Mouse (Mus musculus) midbrain, embryonic 11.5 days (tissue): ENCODE measurements around the gene Llph. TPM values are rescaled to one million over a fixed set of nuclear protein-coding genes. Genes with fewer than 3 reads are reported as not detected.

Experiments
- ATAC-seq: fragments of 200-750 bp; cut with Nextera tagmentation; 2 replicates; pipeline ENCODE4 v1.8.0; 2017; ENCODE audit warnings: moderate TSS enrichment, moderate library complexity; ENCODE audit not compliant: low FRiP score
- DNase-seq: peaks from one replicate; pipeline ENCODE4 v3.0.0; 2015; ENCODE audit warnings: low spot score; ENCODE audit errors: missing footprints
- H3K27ac ChIP-seq: fragments of 300-500 bp; sonication (generic); 2 replicates; pipeline ENCODE4 v1.5.1; 2014; ENCODE audit warnings: low read depth, low read length
- H3K27me3 ChIP-seq: fragments of 300-500 bp; sonication (generic); 2 replicates; pipeline ENCODE4 v1.6.1; 2014; ENCODE audit warnings: mild to moderate bottlenecking, low read length, moderate library complexity, mixed read lengths; ENCODE audit not compliant: control insufficient read depth, insufficient read depth
- H3K36me3 ChIP-seq: fragments of 300-500 bp; sonication (generic); 2 replicates; pipeline ENCODE4 v1.6.1; 2014; ENCODE audit warnings: mild to moderate bottlenecking, low read length, moderate library complexity, mixed read lengths; ENCODE audit not compliant: control insufficient read depth, insufficient read depth
- H3K4me1 ChIP-seq: fragments of 300-500 bp; sonication (generic); 2 replicates; pipeline ENCODE4 v1.6.1; 2014; ENCODE audit warnings: low read length; ENCODE audit not compliant: control insufficient read depth, insufficient read depth
- H3K4me2 ChIP-seq: fragments of 300-500 bp; sonication (generic); 2 replicates; pipeline ENCODE4 v1.6.1; 2014; ENCODE audit warnings: mild to moderate bottlenecking, moderate library complexity
- H3K4me3 ChIP-seq: fragments of 300-500 bp; sonication (generic); 2 replicates; pipeline ENCODE4 v1.5.1; 2014; ENCODE audit warnings: low read depth, low read length
- H3K9ac ChIP-seq: fragments of 300-500 bp; sonication (generic); 2 replicates; pipeline ENCODE4 v1.6.1; 2014; ENCODE audit warnings: low read length
- H3K9me3 ChIP-seq: fragments of 300-500 bp; sonication (generic); 2 replicates; pipeline ENCODE4 v1.6.1; 2016; ENCODE audit warnings: low read length; ENCODE audit not compliant: control insufficient read depth
- WGBS: fragments of 180-500 bp; shearing (Covaris S2); extraction: QIAGEN DNeasy Blood & Tissue Kit; methylation state at CpG from one replicate; pipeline ENCODE4 v1.1.7; 2014; 5-methylcytosine and 5-hydroxymethylcytosine counted together
- polyA plus RNA-seq: library from polyadenylated mRNA; unstranded; fragments of >200 nt; fragmentation: Nextera tagmentation; extraction: Ambion mirVana; gene quantifications from 2 replicates; pipeline ENCODE4 v1.2.1, GENCODE M21; 2014

Llph gene
- polyA plus RNA-seq, 1 experiment from 2014 or later = 53.7 TPM

- Histone ChIP-seq H3K27ac (no peak overlapping the region), H3K36me3 (no peaks in the 10 kb centered on the region), H3K9me3 (no peaks in the 10 kb centered on the region), H3K9ac (no peak overlapping the region), H3K4me2 (no peak overlapping the region), H3K27me3 (no peaks in the 10 kb centered on the region), H3K4me1 (peaks cover 2% of the 10 kb centered on the region; the same call in 1 of the 2 replicates), H3K4me3 (no peak overlapping the region)
- ATAC-seq = no peak
- no peak for DNase-seq
- WGBS = 86% methylated on average over 12 of the region's 12 CpGs
Measured at GRCm38 (mm10) chr10:120267790-120268189, 40.9 kb downstream of the Llph start.

- no peak overlapping the region for H3K4me3 ChIP-seq
- ATAC-seq (no peak), DNase-seq (no peak)
- no peak overlapping the region for H3K4me2 ChIP-seq
- H3K9me3 ChIP-seq = no peaks in the 10 kb centered on the region
- no peaks in the 10 kb centered on the region for H3K27me3 ChIP-seq
- H3K36me3 ChIP-seq = no peaks in the 10 kb centered on the region
- H3K27ac ChIP-seq = no peak overlapping the region
- 96% methylated on average over 13 of the region's 13 CpGs for WGBS
- H3K9ac ChIP-seq = no peak overlapping the region
- peaks cover 2% of the 10 kb centered on the region; the same call in 1 of the 2 replicates for H3K4me1 ChIP-seq
Measured at GRCm38 (mm10) chr10:120269946-120270345, 43.1 kb downstream of the Llph start.

GRCm38 (mm10) chr10:120270777-120271176 lies 43.9 kb downstream of the Llph start:
- H3K9me3 ChIP-seq = no peaks in the 10 kb centered on the region
- H3K4me3 ChIP-seq = no peak overlapping the region
- no peak overlapping the region for H3K4me2 ChIP-seq
- peaks cover 2% of the 10 kb centered on the region; the same call in 1 of the 2 replicates for H3K4me1 ChIP-seq
- H3K27me3 ChIP-seq = no peaks in the 10 kb centered on the region
- no peak overlapping the region for H3K27ac ChIP-seq
- no peaks in the 10 kb centered on the region for H3K36me3 ChIP-seq
- no peak for ATAC-seq
- WGBS = 81% methylated on average over 4 of the region's 4 CpGs
- no peak for DNase-seq
- H3K9ac ChIP-seq = no peak overlapping the region

GRCm38 (mm10) chr10:120271318-120271717 lies 44.4 kb downstream of the Llph start:
- Histone ChIP-seq H3K4me3 (no peak overlapping the region), H3K36me3 (no peaks in the 10 kb centered on the region), H3K4me2 (no peak overlapping the region), H3K27me3 (no peaks in the 10 kb centered on the region), H3K4me1 (peaks cover 2% of the 10 kb centered on the region; the same call in 1 of the 2 replicates), H3K9ac (no peak overlapping the region), H3K27ac (no peak overlapping the region), H3K9me3 (no peaks in the 10 kb centered on the region)
- WGBS = 80% methylated on average over 6 of the region's 6 CpGs
- no peak for ATAC-seq
- DNase-seq = no peak

- Histone ChIP-seq H3K4me1 (peaks cover 2% of the 10 kb centered on the region; the same call in 1 of the 2 replicates), H3K4me3 (peak overlapping the region; percentile 15), H3K9ac (peak overlapping the region; percentile 51), H3K36me3 (no peaks in the 10 kb centered on the region), H3K4me2 (peak overlapping the region; percentile 51), H3K27ac (no peak overlapping the region; the same call in 1 of the 2 replicates), H3K27me3 (no peaks in the 10 kb centered on the region), H3K9me3 (no peaks in the 10 kb centered on the region)
- DNase-seq = no peak
- peak; percentile 63; the same call in 1 of the 2 replicates for ATAC-seq
- WGBS = 17% methylated on average over 10 of the region's 11 CpGs
Measured at GRCm38 (mm10) chr10:120271879-120272269, 45.0 kb downstream of the Llph start.

GRCm38 (mm10) chr10:120272270-120272883 lies 45.5 kb downstream of the Llph start:
- peak overlapping the region; percentile 51 for H3K4me2 ChIP-seq
- WGBS = 14% methylated on average over 19 of the region's 19 CpGs
- peak; percentile 95 for DNase-seq
- no peaks in the 10 kb centered on the region for H3K36me3 ChIP-seq
- peak overlapping the region; percentile 51 for H3K9ac ChIP-seq
- H3K4me3 ChIP-seq = peak overlapping the region; percentile 15
- ATAC-seq = peak; percentile 83
- no peaks in the 10 kb centered on the region for H3K9me3 ChIP-seq
- H3K27me3 ChIP-seq = no peaks in the 10 kb centered on the region
- H3K27ac ChIP-seq = no peak overlapping the region; the same call in 1 of the 2 replicates
- H3K4me1 ChIP-seq = peaks cover 2% of the 10 kb centered on the region; the same call in 1 of the 2 replicates

- no peak for ATAC-seq
- no peaks in the 10 kb centered on the region for H3K36me3 ChIP-seq
Measured at GRCm38 (mm10) chr10:120273335-120273734, 46.5 kb downstream of the Llph start.

GRCm38 (mm10) chr10:120279482-120280128 lies 52.7 kb downstream of the Llph start:
- Histone ChIP-seq H3K27ac (no peak overlapping the region), H3K4me1 (no peaks in the 10 kb centered on the region), H3K9ac (no peak overlapping the region), H3K27me3 (no peaks in the 10 kb centered on the region), H3K4me2 (no peak overlapping the region), H3K36me3 (no peaks in the 10 kb centered on the region), H3K9me3 (no peaks in the 10 kb centered on the region), H3K4me3 (no peak overlapping the region)
- no peak for DNase-seq
- ATAC-seq = no peak
- 87% methylated on average over 12 of the region's 12 CpGs for WGBS

More at GRCm38 (mm10) chr10:120273335-120273734, 46.5 kb downstream of the Llph start:
- 79% methylated on average over 7 of the region's 7 CpGs for WGBS
- Histone ChIP-seq H3K9me3 (no peaks in the 10 kb centered on the region), H3K4me3 (no peak overlapping the region), H3K4me1 (peaks cover 2% of the 10 kb centered on the region; the same call in 1 of the 2 replicates), H3K27me3 (no peaks in the 10 kb centered on the region), H3K4me2 (no peak overlapping the region), H3K9ac (no peak overlapping the region), H3K27ac (no peak overlapping the region)
- DNase-seq = no peak

- 70% methylated on average over 4 of the region's 4 CpGs for WGBS
- H3K9me3 ChIP-seq = no peaks in the 10 kb centered on the region
- H3K4me1 ChIP-seq = no peaks in the 10 kb centered on the region
- no peak overlapping the region for H3K9ac ChIP-seq
- ATAC-seq (no peak), DNase-seq (no peak)
- H3K27ac ChIP-seq = no peak overlapping the region
- H3K4me3 ChIP-seq = no peak overlapping the region
- no peak overlapping the region for H3K4me2 ChIP-seq
- H3K36me3 ChIP-seq = no peaks in the 10 kb centered on the region
- no peaks in the 10 kb centered on the region for H3K27me3 ChIP-seq
Measured at GRCm38 (mm10) chr10:120280375-120280774, 53.5 kb downstream of the Llph start.
